Mouse (Mus musculus) B cell, adult (primary cell): ENCODE results near the gene Defb45. TPM values are rescaled to one million over a fixed set of nuclear protein-coding genes. Genes with fewer than 3 reads are reported as not detected.

ENCODE experiments used
- total RNA-seq: library from RNA; stranded (reverse); gene quantifications from 4 replicates; pipeline ENCODE4 v1.2.4, GENCODE M21; 2023; ENCODE audit not compliant: inconsistent age

Defb45 gene
- not detected in 4 replicates for total RNA-seq

GRCm38 (mm10) chr2:152599299-152599698 lies at the start of gene Defb45:
Gene Defb45, minus strand, starts transcription at chr2:152599399.

DNA sequence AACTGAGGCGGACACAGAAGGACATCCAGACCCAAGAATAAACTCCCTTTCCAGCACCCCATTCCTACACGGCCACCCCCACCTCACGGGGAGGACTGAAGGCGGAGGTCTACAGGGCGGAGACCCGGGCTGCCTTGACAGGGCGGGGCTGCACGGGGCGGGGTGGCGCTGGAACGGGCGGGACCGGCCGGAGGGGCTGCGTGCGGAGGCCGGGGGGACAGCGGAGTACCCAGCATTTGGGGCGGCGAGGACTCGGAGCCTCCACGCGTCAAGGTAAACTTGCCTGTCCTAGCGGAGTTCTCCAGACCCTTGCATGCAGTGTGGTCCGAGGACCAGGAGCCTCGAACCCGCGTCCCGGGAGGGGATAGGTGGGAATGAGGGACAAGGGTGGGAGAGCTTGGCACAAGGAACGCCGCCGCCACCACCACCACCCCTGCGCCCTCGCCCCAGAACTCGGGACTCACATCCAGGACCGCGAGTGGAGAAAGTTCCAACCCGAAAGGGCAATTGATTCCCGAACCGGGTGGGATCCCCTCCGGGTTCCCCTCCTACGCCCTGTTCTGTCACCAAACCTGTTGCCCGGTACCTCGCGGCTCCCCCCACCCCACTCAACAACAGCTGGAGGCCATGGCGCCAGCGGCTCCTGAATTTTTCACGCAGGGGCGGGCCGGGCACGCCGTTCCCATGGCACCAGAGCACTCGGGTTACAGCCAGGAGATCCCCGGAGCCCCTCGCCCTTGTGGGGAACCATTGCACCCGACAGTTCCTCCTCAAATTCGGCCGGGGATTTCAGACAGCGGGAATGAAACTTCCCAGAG lies 27.8 kb upstream of the Defb45 start, which contains the start of gene Rem1:
Rem1 (plus strand) TSS at position 178 of the 818 bp plus-strand sequence.

GRCm38 (mm10) chr2:152622953-152623352 lies 23.8 kb upstream of the Defb45 start, which contains the start of gene Defb25:
Gene Defb25, minus strand, starts transcription at chr2:152623053.

GRCm38 (mm10) chr2:152604057-152604456 lies 4.9 kb upstream of the Defb45 start, which contains the start of gene Defb36:
Gene Defb36, plus strand, starts transcription at chr2:152604327.

GRCm38 (mm10) chr2:152580107-152580506 lies 19.1 kb downstream of the Defb45 start, which contains the start of gene Defb19:
Gene Defb19, minus strand, starts transcription at chr2:152580312.

DNA sequence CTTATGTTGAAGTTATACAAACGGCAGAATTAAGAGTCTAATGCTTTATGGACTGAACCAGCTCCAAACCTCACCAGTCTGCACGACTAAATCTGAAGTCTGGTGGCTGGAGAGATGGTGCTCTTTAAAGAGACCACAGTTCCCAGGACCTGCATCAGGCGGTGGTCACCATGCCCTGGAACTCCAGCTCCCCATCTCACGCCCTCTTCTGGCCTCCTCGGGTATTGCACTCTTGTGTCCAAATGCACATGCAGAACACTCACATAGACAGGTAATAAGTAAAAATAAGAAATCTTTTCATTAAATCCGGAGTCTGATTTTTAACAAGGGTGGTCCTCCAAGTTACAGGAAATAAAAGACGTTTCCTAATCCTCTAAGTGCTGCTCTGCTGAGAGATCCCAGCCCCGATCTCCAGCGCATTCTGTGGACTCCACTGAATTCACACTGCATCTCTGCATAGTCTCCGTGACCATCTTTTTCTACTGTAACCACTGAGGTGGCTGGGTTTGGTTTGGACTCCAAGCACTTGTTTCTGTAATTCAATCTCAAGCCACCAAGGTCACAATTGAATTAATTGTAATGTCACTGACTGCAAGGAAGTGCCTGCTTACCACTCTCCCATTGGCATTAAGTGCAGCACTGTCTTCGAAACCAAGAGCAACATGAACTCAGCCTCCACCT lies 26.9 kb downstream of the Defb45 start, which contains the start of gene Defb21:
Defb21 (plus strand) TSS at position 631 of the 681 bp plus-strand sequence.

GRCm38 (mm10) chr2:152569038-152569437 lies 30.2 kb downstream of the Defb45 start, which contains the start of gene Gm17416:
Gene Gm17416, plus strand, starts transcription at chr2:152569338.

Other genes starting within 250 kb of the Defb45 start
- not detected in 4 replicates for gene Nrsn2, start 222.8 kb downstream of the Defb45 start, total RNA-seq
- 1.3 to 1.7 TPM (median 1.5 TPM) in 4 replicates for gene Sox12, start 201.3 kb downstream of the Defb45 start, total RNA-seq
- gene Zcchc3, start 184.4 kb downstream of the Defb45 start, total RNA-seq, result 1.9 to 3.1 TPM (median 3.0 TPM) in 4 replicates
- gene 6820408C15Rik, start 183.8 kb downstream of the Defb45 start, total RNA-seq, result not detected in 4 replicates
- gene Defb23, start 134.8 kb downstream of the Defb45 start, total RNA-seq, result not detected in 4 replicates
- not detected in 4 replicates for gene Defb20, start 122.3 kb downstream of the Defb45 start, total RNA-seq
- gene Defb22, start 109.3 kb downstream of the Defb45 start, total RNA-seq, result not detected in 4 replicates
- not detected in 4 replicates for gene Defb26, start 87.7 kb downstream of the Defb45 start, total RNA-seq
- gene Defb28, start 81.1 kb downstream of the Defb45 start, total RNA-seq, result not detected in 4 replicates
- gene Defb29, start 59.3 kb downstream of the Defb45 start, total RNA-seq, result not detected in 4 replicates
- not detected in 4 replicates for gene Gm17416, start 30.1 kb downstream of the Defb45 start, total RNA-seq
- gene Defb21, start 26.7 kb downstream of the Defb45 start, total RNA-seq, result not detected in 4 replicates
- gene Defb19, start 19.1 kb downstream of the Defb45 start, total RNA-seq, result not detected in 4 replicates
- not detected in 4 replicates for gene Defb36, start 4.9 kb upstream of the Defb45 start, total RNA-seq
- gene Defb25, start 23.7 kb upstream of the Defb45 start, total RNA-seq, result not detected in 4 replicates
- not detected in 4 replicates for gene Rem1, start 27.6 kb upstream of the Defb45 start, total RNA-seq
- gene H13, start 70.1 kb upstream of the Defb45 start, total RNA-seq, result 93.5 to 100 TPM (median 97.7 TPM) in 4 replicates
- gene Mcts2, start 87.6 kb upstream of the Defb45 start, total RNA-seq, result 17.9 to 23.9 TPM (median 20.3 TPM) in 4 replicates
- gene Id1, start 136.9 kb upstream of the Defb45 start, total RNA-seq, result 0.51 to 0.61 TPM (median 0.57 TPM) in 3 of 4 replicates, not detected in the other
- not detected in 4 replicates for gene Cox4i2, start 154.8 kb upstream of the Defb45 start, total RNA-seq
- 8.4 to 9.1 TPM (median 8.9 TPM) in 4 replicates for gene Bcl2l1, start 232.3 kb upstream of the Defb45 start, total RNA-seq
- 1.9 to 3.5 TPM (median 2.4 TPM) in 4 replicates for gene Tpx2, start 248.6 kb upstream of the Defb45 start, total RNA-seq